Mouse (Mus musculus): Measurements from ENCODE around the gene D430041D05Rik.

DNA sequence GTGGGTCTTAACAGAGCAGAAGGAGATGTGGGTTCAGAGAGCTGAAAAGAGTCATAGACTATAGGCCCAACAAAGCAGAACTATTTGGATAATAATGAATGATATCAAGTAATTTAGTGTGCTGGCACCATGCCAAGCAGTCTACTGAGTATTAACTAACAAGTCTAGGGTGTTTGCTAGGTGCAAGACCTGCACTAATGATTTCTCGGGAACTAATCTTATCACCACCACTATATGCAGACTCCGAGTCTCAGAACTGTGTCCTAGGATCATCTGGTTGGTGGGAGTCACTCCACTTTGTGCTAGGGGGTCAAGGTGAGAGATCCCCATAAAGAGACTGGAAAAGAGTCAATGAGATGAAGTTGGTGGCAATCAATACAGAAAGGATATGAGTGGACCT is 245.2 kb downstream of the D430041D05Rik start:
- TF ChIP-seq POLR2A (IDR thresholded peaks at IDR 0.05; ENCODE audit: borderline replicate concordance, extremely low read depth, low read depth, low read length) (no peak), CTCF (IDR thresholded peaks at IDR 0.05; ENCODE audit: insufficient read depth, low read length) (no peak)

Measured in lung, adult 2 months (tissue).